Mouse (Mus musculus) forebrain, postnatal 0 days (tissue): ENCODE measurements at regions not wholly inside any gene's neighbourhood (a gene's known extent, or its start where the extent isn't known, plus 50 kb on each side); places are given as distances from the start of the nearest gene placed in this dataset.
"Not testable (repeated sequence)": the region's sequence is repeated elsewhere in the genome, so short reads cannot be mapped to it uniquely, and the experiment has no call there.

Experiments
- ATAC-seq: fragments of 200-750 bp; cut with Nextera tagmentation; 2 replicates; pipeline ENCODE4 v1.8.0; 2017; ENCODE audit warnings: mild to moderate bottlenecking, moderate library complexity
- DNase-seq: peaks from one replicate; pipeline ENCODE4 v3.0.0-alpha.2; 2015
- H3K27ac ChIP-seq: fragments of 300-500 bp; sonication (generic); 2 replicates; pipeline ENCODE4 v1.5.1; 2014; ENCODE audit warnings: low read depth, mild to moderate bottlenecking, antibody characterized with exemption, low read length, moderate library complexity, mixed read lengths
- H3K27me3 ChIP-seq: fragments of 300-500 bp; sonication (generic); 2 replicates; pipeline ENCODE4 v1.6.1; 2014; ENCODE audit warnings: mild to moderate bottlenecking, low read length, mixed read lengths; ENCODE audit not compliant: insufficient read depth
- H3K36me3 ChIP-seq: fragments of 300-500 bp; sonication (generic); 2 replicates; pipeline ENCODE4 v1.6.1; 2014; ENCODE audit warnings: mild to moderate bottlenecking, moderate library complexity; ENCODE audit not compliant: insufficient read depth
- H3K4me1 ChIP-seq: fragments of 300-500 bp; sonication (generic); 2 replicates; pipeline ENCODE4 v1.6.1; 2014; ENCODE audit warnings: antibody characterized with exemption; ENCODE audit not compliant: insufficient read depth
- H3K4me2 ChIP-seq: fragments of 300-500 bp; sonication (generic); 2 replicates; pipeline ENCODE4 v1.6.1; 2014; ENCODE audit warnings: low read depth, mild to moderate bottlenecking, moderate library complexity
- H3K4me3 ChIP-seq: fragments of 300-500 bp; sonication (generic); 2 replicates; pipeline ENCODE4 v1.5.1; 2014; ENCODE audit warnings: low read depth, low read length, mixed read lengths
- H3K9ac ChIP-seq: fragments of 300-500 bp; sonication (generic); 2 replicates; pipeline ENCODE4 v1.6.1; 2014; ENCODE audit warnings: mild to moderate bottlenecking
- H3K9me3 ChIP-seq: fragments of 300-500 bp; sonication (generic); 2 replicates; pipeline ENCODE4 v1.6.1; 2016; ENCODE audit warnings: low read length
- CTCF ChIP-seq: sonication (generic); IDR thresholded peaks from 2 replicates; pipeline ENCODE4 v1.5.1; 2016; ENCODE audit warnings: antibody characterized with exemption, control low read depth, low read depth
- WGBS: fragments of 180-500 bp; shearing (Covaris S2); extraction: QIAGEN DNeasy Blood & Tissue Kit; methylation state at CpG from one replicate; pipeline ENCODE4 v1.1.7; 2014; 5-methylcytosine and 5-hydroxymethylcytosine counted together

GRCm38 (mm10) chr5:68428822-68429548 is 397.4 kb downstream of the Grxcr1 start:
- H3K9ac ChIP-seq, H3K9me3 ChIP-seq, H3K27ac ChIP-seq, H3K27me3 ChIP-seq, DNase-seq, ATAC-seq, H3K4me1 ChIP-seq, H3K4me2 ChIP-seq, H3K4me3 ChIP-seq, H3K36me3 ChIP-seq: not testable (repeated sequence)
- 92% methylated on average over 2 of the region's 2 CpGs for WGBS

- no peak for TF ChIP-seq CTCF
- peak; percentile 9 for DNase-seq
Observed at GRCm38 (mm10) chr5:68470162-68470561, 438.5 kb downstream of the Grxcr1 start.

GRCm38 (mm10) chr5:68471300-68471699 is 439.7 kb downstream of the Grxcr1 start:
- not testable (repeated sequence) for H3K9me3 ChIP-seq, H3K9ac ChIP-seq, H3K27me3 ChIP-seq, H3K4me3 ChIP-seq, H3K4me2 ChIP-seq, H3K4me1 ChIP-seq, H3K36me3 ChIP-seq, ATAC-seq, DNase-seq, H3K27ac ChIP-seq
- 74% methylated on average over 6 of the region's 6 CpGs for WGBS

More at GRCm38 (mm10) chr5:68470162-68470561, 438.5 kb downstream of the Grxcr1 start:
- H3K4me1 ChIP-seq: no peaks in the 10 kb centered on the region
- no peak overlapping the region for H3K9ac ChIP-seq
- no peaks in the 10 kb centered on the region for H3K9me3 ChIP-seq
- no peak overlapping the region for H3K4me2 ChIP-seq
- no peak overlapping the region for H3K27ac ChIP-seq
- no peak for ATAC-seq
- 59% methylated on average over 2 of the region's 2 CpGs for WGBS
- H3K27me3 ChIP-seq: no peaks in the 10 kb centered on the region
- no peaks in the 10 kb centered on the region for H3K36me3 ChIP-seq
- H3K4me3 ChIP-seq: no peak overlapping the region
